Mouse (Mus musculus) megakaryocyte progenitor cell, adult 5-6 weeks (primary cell): ENCODE results near the gene Fmnl2. TPM values are rescaled to one million over a fixed set of nuclear protein-coding genes. Genes with fewer than 3 reads are reported as not detected.
A peak's percentile ranks its signal among the peaks of the same experiment; 100 is the strongest.

Source experiments
- ATAC-seq: replicated peaks from 2 replicates; pipeline ENCODE4 v1.8.0; 2016; ENCODE audit warnings: mild to moderate bottlenecking, moderate TSS enrichment, inconsistent platforms; ENCODE audit not compliant: poor library complexity
- total RNA-seq, 2 experiments: library from RNA; stranded (forward) in 1 of 2; stranded (reverse) in 1 of 2; fragments of 157-497, 149-512 nt in 1 of 2; fragments of 200-1000 nt in 1 of 2; gene quantifications; 2 replicates each; pipeline versions ENCODE4 v1.2.3 to v1.2.4; 2015 to 2017

Fmnl2 gene
- total RNA-seq (2015) (6.9 and 7.5 TPM in 2 replicates), total RNA-seq (2017) (3.1 and 3.3 TPM in 2 replicates)

DNA sequence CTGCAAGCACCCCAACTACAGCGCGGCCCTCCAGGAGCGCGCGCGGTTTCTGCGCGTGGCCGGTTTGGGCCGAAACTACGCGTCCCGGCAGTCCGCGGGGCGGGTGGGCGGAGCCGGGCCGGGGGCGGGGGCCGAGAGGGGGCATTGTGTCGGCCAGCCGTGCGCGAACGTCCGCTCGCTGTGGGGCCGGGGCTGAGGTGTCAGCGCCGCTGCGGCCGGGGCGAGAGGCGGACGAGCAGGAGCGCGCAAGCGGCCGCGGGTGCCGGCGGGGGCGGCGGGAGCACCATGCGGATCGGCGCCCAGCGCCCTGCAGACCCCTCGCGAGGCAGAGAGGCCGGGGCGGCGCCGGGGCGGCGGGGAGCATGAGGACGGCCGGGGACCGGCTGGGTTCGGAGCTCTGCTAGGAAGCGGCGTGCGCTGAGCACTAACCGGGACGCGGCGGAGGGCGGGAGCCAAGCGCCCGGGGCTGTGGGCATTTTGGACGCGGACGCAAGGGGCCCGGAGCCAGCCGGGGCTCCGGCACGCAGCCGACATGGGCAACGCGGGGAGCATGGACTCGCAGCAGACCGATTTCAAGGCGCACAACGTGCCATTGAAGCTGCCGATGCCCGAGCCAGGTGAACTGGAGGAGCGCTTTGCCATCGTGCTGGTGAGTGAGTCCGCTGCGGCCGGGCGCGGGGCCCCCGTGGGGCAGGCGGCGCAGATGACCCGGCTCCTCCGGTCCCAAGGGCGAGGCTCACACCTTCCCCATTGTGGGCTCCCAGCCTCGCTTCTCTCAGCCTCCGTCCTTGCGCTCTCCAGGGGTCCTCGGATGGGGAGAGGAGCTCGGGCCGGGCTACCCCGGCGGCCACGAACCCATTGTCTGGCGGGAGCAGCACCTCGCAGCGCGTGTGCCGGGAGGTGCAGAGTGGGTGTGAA, at the start of gene Fmnl2:
TSS of gene Fmnl2 (plus strand) at position 250 of the 918 bp plus-strand sequence.
- peak; percentile 53 for ATAC-seq

DNA sequence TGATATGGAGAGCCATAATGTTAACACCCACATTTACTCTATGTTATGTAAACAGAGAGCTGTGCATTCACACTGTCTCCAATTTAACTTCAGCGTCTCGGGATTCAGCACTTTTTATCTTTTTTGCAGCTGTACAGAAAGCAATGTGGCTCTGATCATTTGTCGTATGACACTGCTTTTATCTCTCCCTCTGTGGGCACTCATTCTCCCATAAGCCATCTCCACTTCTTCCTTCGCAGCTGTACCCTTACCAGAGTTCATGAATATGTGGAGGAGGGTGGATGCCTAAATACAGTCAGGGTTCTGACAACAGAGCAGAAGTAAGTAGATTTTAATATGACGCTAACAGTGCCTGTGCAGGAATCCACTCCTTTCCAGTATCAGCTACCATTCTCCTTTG, 47.7 kb upstream of the Fmnl2 start:
- ATAC-seq: peak; percentile 37

DNA sequence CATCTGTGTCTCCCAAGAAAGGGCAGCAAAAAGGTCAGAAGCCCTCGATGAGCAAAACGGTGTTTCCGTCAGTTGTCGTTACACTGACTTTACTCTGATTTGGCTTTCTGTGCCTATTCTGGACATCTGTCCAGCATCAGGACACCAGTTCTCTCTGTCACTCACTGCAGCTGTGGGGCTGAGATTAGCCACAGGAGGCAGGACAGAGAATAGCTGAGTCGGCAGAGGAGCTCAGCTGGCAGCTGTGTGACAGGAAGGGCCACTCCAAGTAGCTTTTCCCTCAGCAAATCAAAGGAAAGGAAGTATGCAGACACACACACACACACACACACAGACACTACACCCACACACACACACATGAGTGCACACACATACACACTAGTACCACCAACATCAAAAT, 46.0 kb upstream of the Fmnl2 start:
- no peak for ATAC-seq

DNA sequence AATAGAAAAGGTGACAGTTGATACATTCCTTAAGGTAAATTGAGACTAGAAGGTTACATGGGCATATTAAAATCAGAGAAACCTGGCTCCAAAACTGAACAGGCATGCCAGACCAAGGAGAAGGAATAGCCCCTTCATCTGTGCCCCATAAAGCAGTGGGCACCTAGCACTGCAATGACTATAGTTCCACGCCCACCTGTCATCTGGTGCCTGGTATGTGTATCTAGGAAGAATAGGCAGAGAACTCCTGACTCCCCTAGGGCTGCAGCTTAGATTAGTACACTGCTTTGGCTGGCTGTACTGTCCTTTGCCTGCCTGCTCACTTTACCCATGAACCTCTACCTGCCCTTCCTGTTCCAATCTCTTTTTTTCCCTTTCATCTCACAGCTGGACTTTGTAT, 40.3 kb upstream of the Fmnl2 start:
- no peak for ATAC-seq

DNA sequence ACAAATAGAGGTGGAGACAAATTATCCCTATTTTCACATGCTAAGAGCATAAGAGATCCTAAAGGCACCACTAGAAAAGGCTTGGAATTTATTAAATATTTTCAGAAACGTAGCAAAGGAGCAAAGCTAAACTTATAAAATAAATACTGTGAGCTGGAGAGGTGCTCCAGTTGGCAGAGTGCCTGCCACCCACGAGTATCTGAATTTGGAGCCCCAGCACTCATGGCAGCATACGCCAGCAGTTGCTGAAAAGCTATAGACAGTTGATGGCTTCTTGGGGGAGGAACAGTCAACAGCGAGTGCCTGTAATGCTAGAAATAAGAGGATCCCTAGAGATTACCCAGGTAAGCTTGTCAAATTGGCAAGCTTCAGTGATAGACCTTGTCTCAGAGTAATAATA, 38.7 kb upstream of the Fmnl2 start:
- no peak for ATAC-seq

DNA sequence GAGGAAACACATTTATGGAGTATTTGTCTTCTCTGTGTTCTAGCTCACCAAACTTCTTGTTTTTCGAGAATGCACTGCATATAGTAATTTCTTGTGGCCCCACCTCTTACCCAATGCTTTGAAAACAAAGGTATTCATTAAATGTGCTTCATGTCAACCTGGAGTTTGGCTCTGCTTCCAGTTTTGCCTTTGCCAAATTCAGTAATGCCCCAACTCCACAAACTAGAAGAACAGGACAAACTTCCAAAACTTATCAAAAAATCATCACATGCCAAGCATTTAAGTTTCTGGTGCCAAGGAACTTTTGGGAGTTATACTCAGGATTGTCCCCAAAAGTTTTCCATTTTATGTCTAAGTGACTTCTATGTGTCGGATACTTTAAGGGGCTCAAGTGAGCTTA, 35.4 kb upstream of the Fmnl2 start:
- no peak for ATAC-seq

DNA sequence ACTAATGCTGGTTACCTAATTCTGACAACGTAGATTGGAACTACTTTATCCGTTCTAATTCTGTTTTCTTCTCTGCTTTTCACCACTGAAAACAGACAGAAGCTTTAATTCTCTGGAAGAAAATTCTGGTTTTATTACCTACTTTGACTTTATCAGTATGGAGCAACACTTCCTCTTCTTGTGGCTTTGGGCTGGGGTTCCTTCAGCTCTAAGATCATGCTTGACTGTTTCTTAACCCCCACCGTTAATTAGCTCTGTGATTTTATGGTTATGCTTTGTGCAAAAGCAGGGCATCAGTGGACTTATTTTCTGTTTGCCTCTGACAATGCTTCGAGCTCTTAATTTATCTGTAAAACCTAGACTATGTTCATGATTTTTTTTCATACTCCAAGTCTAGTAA, 29.6 kb upstream of the Fmnl2 start:
- ATAC-seq: peak; percentile 78

DNA sequence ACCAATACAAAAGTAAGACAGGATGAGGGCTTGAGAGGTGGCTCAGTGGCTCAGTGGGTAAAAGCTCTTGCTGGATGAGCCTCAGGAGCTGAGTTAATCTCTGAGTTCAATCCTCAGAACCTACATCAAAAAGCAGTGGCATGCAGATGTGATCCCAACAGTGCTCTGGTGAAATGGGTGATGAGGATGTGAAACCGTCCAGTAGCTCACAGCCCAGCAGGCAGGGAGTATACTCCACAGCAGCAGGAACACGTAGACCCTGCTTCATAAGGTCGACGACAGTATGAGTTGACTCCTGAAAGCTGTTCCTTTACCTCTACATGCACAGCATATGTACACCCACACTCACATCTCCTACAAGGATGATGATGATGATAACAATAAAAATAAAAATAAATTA, 27.1 kb upstream of the Fmnl2 start:
- ATAC-seq: peak; percentile 71

DNA sequence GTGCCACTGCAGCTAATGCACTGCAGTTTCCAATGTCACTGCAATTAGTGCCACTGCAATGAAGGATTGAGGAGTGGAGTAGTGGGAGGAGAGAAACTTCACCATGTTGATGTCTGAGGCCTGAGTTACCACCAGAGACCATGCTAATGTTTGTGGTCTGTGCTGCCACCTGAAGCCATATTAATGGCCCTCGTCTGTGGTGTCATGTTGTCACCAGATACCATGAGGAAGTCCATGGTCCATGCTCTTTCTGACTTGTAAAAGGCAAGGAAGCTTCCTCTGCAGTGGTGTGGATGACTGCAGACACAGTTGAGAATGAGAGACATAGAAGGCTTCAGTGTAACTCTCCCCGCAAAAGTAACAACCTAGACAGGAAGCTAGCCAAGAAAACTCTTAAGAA, 26.1 kb upstream of the Fmnl2 start:
- peak; percentile 38; the same call in 1 of the 2 replicates for ATAC-seq

DNA sequence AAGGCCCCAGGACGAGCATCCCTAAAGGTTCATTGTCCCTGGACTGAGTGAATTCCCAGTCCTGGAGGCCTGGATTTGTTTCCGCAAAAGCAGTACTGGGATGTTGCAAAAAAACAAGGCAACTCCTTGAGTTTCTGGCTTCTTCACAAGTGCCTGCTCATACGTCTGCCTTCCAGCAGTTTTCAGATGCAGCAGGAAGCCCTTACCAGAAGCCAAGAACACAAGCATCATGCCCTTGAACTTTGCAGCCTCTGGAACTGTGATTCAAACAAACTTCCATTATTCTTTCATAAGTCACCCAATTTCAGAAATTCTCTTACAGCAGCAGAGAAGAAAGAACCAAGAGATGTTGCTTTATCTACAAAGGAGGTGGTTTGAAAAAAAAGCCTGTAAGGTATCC, 21.9 kb upstream of the Fmnl2 start:
- no peak for ATAC-seq

DNA sequence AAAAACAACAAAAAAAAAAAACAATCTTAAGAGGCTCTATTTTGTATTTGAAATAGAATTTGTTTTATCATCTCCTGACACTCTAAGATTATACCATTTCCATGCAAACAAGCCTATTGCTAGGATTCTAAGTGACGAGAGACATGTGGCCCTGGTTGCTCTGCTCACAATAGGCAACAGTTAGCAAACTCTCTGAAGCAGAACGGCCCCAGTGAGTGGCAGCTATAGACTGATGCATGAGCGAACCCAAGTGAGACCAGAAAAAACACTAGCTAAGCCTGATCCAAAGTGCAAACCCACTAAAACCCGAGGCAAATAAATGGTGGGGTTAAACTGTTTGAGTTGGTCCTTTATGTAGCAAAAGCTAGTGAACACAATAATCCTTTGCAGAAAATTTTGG, 18.6 kb upstream of the Fmnl2 start:
- ATAC-seq: no peak

DNA sequence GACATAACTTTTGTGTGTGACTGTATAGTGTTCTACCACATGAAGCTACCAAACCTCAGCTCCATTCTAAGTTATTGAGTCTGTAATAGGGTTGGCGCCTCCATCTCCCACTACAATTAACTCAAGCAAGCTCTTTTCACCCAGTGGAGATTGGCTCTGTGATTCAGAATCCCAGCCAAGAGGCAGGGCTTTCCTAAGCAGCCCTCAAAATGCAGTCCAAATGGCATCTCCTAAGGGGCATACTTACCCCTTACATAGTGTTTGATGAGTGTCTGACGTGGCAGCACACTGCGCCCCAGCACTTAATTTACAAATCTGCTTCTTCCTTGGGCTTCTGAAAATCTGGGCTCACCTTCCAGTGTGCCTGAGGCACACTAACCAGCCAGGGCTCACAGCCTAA, 17.8 kb upstream of the Fmnl2 start:
- no peak for ATAC-seq

DNA sequence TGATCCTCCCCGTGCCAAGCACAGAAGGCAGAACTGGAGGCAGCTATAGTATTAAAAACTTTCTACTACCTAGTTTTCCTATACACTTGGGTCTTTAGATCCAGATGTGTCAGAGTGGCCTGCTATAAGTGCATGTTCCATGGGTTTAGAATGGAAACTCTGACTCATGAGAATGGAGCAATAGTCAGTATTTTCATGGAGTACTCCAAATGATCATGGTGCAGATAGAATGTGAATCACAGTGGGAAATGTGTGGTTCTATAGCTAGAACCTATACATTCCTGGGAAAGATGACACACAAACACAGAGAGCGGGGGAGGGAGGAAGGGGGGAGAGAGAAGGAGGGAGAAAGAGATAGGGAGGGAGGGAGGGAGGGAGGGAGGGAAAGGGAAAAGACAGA, 13.8 kb upstream of the Fmnl2 start:
- ATAC-seq: no peak

DNA sequence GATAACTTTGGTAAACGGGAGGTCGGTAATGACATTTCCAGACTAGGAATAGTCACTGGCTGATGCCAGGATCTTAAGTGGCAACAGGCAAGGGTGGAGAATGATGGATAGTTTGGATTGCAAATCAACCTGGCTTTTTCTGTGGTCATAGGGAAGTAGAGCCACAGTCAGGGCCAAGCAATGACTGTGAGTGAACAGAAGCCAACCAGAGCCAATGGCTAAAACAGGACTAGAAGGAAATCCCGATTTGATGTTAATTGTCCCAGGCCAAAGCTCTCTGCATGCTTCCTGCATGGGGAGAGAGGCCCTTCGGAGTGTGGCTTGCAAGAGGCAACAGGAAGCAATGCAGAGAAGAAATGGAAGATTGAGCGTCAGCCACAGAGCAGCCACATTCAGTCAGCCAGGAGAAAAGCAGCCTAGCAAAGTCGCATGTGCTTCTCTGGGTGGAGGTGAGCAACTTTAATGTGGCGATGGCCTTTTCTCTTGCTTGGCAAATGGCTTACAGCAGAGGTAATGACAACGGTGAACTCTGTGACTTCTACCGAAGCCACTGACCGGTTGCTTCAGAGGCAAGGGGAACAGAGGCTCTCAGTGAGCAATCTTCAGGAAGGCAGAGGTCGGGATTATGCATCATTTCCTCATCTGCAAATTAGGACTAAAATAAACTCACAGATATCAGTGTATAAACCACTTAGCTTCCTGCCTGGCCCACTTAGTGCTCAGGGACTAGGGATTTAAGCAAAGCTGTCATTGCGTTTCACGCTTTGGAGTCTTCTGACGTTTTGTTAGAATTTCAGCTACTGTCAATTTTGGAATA, 12.5 kb upstream of the Fmnl2 start:
- ATAC-seq: peak; percentile 61

DNA sequence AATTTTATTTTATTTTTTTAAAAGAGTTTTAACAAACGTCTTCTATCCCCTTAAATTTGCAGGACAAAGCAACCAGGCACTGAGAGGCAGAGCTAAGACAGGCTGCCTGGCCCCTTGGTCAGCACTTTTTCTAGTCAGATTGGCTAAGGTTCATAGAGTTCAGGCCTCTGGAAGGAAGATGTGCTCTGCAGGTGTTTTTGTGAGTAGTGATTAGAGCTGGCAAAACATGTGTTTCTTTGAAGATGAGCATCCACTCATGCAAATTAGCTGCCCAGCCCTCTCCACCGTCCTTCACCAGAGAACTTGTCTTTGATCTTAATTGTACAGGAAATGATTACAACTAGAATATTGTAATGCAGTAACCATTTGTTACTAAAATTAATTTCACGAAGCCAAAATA, 11.2 kb upstream of the Fmnl2 start:
- ATAC-seq: no peak

DNA sequence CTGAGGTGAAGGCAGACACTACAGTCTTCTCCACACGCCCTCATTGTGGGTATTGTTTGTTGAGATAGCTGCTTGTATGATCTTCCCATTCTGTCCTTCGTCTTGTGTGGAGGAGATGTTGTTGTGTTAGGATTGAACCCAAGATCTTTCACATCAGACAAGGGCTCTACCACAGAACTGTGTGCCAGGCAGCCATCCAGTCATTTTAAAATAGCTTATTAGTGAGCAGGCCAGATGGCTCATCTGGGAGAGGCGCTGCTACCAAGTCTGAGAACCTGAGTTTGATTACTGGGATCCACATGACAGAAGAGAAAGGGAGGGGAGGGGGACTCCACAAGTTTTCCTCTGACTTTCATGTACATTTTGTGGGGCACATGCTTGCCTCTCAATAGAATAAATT, 8.6 kb upstream of the Fmnl2 start:
- ATAC-seq: no peak

DNA sequence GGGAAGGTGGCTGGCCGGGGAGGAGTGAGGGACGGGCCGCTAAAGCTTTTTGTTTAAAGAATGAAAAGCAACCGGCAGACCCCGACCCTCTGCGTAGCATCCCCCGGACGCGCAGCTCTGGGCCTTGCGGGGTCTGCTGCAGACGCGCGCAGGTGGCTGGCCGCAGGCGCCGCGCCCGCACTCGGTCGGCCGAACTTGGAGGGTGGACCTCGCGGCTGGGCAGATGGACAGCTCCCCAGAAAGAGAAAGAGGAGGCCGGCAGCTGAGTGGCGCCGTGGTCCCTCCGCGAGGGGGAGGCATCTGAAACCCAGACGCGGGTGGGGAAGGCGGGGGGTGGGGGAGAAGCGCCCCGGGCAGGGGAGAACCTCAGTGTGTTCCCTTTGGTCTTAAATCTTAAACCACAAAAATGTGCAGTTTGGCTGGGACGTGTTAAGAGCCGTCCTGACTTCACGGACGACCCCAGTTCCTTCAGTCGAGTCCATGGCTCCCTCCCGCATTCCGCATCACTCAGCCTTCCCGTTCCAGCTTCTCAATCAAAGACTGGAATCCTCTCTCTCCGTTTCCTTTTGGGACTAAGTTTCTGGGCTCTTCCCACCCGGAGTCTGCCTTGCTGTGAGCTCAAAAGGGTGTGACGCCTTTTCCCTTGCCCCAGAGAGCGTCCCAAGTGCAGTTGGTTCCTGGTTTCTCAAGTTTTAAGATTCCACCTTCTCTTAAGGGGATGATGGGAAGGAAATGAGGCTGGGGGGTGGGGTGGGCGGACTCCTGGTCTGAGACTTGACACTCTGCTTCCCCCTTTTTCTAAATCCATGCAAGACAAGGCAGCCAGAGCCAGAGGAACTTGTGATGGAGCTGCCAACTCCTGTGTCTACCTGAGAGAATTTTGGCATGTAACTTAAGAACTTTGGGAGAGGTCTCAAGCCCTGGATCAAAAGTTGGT, 1.1 kb downstream of the Fmnl2 start:
- peak; percentile 41 for ATAC-seq

DNA sequence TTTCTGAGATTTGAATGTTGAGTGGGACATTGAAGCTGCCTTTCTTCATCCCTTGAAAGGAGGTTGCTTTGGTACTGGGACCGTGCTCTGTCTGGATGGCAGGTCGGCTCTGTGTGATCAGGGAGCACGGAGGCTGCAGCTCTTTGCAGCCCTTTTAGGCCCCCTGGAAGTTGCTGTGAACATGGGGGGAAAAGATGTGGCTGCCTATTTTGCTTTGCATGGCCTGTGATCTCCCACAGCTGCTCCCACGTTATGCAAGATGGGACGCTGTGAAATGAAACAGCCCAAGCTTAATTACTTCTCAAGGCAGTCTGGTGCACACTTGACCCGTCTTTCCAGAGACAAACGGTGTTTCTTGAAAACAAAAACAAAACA, 1.8 kb downstream of the Fmnl2 start:
- no peak for ATAC-seq

DNA sequence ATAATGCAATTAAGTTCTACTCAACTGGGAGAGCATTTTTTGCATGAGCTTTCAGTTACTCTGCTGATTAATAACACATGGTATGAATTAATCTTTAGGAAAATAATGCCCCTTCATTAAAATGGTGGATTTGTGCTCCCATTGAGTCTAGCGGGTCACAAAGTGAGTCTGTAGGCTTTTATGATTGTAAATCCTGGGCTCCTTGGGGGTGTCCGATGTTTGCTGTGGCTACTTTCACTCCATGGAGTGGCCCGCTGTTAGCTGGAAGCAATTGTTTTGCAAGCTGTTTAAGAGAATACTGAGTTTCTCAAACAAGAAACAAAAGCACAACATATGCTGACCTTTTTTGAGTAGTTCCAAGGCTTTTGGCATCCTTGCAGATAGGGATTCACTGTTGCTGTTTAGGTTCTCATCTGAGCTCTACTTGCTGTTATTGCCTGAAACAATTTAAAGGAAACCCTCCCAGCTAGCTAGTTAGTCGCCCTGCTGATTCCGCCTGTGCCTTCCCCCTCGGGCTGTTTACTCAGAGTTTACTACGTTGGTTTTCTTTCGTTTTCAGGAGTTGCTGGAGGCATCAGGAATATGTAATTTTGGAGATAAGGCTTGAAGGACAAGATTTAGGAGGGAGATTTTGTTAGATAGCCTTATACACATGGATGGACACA, 2.6 kb downstream of the Fmnl2 start:
- ATAC-seq: no peak

DNA sequence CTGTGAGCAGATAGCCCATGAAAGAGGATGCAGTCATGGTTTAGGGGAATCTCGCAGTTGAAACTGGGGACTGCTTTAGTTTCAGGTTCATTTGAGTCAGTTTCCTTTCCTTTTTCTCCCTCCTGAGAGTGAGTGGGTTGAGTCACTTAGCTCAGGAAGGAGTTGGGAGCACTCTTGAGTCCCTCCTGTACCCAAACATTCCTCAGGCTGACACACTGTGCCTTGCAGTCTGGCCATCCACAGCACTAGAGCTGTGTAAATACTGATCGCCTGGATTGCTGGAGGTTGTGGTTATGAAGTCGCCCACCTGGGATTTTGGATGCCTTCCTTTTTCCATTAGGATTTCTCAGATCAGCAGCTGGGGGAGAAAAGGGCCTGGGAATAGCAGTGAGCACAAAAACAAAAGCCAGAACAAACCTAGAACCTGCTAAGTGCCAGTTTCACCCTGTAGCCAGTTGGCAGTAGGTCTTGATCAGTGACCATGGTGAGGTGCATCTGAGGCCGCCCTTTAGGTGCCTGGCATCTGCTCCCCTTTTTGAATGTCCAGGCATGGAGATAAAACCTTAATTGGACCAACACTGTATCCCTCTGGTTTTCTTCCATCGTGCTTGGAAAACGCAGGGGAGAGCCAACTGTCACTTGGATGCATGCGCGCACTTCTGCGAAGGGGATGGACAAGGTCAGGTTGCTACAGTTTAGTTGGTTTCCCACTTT, 4.5 kb downstream of the Fmnl2 start:
- ATAC-seq: peak; percentile 21; the same call in 1 of the 2 replicates
